Mouse (Mus musculus) embryonic fibroblast, embryonic 13.5 days (primary cell): Measurements from ENCODE around the gene Flot1.

ENCODE experiments used
- CTCF ChIP-seq: IDR thresholded peaks from 2 replicates; pipeline ENCODE4 v1.5.1; 2011; ENCODE audit warnings: mild to moderate bottlenecking, control low read depth, low read length, moderate library complexity, borderline replicate concordance; ENCODE audit not compliant: insufficient read depth
- POLR2A ChIP-seq: IDR thresholded peaks from 2 replicates; pipeline ENCODE4 v1.6.1; 2011; ENCODE audit warnings: low read depth, mild to moderate bottlenecking, control low read depth, low read length, moderate library complexity

GRCm38 (mm10) chr17:35809395-35809794, 13.6 kb upstream of the Flot1 start:
- TF ChIP-seq POLR2A (no peak), CTCF (no peak)
